Mouse (Mus musculus): ENCODE results near the gene Mroh8. TPM values are rescaled to one million over a fixed set of nuclear protein-coding genes. Genes with fewer than 3 reads are reported as not detected.
"Not testable (repeated sequence)": the region's sequence is repeated elsewhere in the genome, so short reads cannot be mapped to it uniquely, and the experiment has no call there.

The Mroh8 gene
- polyA plus RNA-seq, 1 experiment from 2014 or later, result 0.62 TPM

DNA sequence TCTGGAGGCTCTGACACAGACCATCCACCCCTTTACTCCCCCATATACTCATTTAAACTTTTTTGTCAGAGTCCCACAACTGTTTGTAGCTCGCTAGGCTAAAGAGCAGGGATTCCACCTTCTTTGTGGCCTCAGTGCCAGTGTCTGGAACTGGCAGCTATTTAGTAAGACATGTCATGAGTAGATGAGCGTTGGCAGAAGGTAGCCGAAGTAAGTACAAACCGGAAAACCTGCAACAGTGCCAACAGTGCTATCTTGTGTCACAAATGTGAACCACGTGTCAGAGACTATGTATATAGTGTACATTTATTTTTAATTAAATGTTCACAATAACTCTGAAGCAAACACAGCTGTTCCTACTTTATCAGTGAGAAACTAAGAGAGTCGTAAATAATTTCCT is 15.5 kb downstream of the Mroh8 start:
- no peak overlapping the region for H3K4me3 ChIP-seq
- H3K4me1 ChIP-seq, result no peaks in the 10 kb centered on the region
- H3K9me3 ChIP-seq, result no peaks in the 10 kb centered on the region
- no peak overlapping the region for H3K27ac ChIP-seq
- DNase-seq (ENCODE audit: low spot score), result no peak
- no peaks in the 10 kb centered on the region for H3K27me3 ChIP-seq (ENCODE audit: insufficient read depth, poor library complexity, severe bottlenecking)
- 79% methylated on average over 6 of the region's 6 CpGs for WGBS
- H3K36me3 ChIP-seq, result no peaks in the 10 kb centered on the region

DNA sequence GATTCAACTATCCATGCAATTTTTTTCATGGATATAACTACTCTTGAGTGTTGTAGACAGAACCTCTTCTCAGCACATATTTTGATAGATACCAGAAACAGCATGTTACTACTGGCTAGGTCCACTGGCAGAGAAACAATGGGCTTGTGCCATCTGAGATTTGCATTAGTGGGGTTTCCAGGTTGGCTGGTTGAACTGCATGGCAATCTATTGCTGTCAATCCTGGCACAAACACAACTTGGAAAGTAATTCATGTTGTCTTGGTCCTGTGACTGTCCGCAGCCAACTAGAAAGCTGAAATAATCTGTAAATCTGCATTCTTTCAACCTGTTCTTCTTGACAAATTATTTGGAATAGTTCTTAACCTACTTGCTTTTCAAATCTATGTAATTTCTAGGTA is 16.2 kb downstream of the Mroh8 start:
- Histone ChIP-seq H3K4me3 (no peak overlapping the region), H3K4me1 (no peaks in the 10 kb centered on the region), H3K27me3 (ENCODE audit: insufficient read depth, poor library complexity, severe bottlenecking) (no peaks in the 10 kb centered on the region), H3K9me3 (no peaks in the 10 kb centered on the region), H3K36me3 (no peaks in the 10 kb centered on the region), H3K27ac (no peak overlapping the region)
- WGBS, result 93% methylated on average over 1 of the region's 1 CpGs
- DNase-seq (ENCODE audit: low spot score), result no peak

DNA sequence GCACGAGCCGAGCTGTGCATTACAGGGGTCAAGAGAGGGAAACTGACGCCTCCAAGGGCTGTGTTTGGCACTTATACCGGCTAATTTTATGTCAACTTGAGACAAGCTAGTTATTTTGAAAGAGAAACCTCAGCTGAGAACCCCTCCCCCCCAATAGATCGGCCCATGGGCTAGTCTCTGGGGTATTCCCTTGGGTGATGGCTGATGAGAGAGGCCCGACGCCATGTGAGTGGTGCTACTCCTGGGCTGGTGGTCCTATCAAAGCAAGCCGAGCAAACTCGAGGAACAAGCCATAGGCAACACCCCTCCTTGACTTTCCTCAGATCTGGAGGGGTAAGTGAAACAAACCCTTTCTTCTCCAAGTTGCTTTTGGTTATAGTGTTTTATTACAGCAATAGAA is 16.8 kb downstream of the Mroh8 start:
- Histone ChIP-seq H3K27ac (no peak overlapping the region), H3K4me3 (no peak overlapping the region), H3K4me1 (no peaks in the 10 kb centered on the region), H3K36me3 (no peaks in the 10 kb centered on the region), H3K9me3 (no peaks in the 10 kb centered on the region), H3K27me3 (ENCODE audit: insufficient read depth, poor library complexity, severe bottlenecking) (no peaks in the 10 kb centered on the region)
- DNase-seq (ENCODE audit: low spot score), result no peak
- 69% methylated on average over 9 of the region's 9 CpGs for WGBS

DNA sequence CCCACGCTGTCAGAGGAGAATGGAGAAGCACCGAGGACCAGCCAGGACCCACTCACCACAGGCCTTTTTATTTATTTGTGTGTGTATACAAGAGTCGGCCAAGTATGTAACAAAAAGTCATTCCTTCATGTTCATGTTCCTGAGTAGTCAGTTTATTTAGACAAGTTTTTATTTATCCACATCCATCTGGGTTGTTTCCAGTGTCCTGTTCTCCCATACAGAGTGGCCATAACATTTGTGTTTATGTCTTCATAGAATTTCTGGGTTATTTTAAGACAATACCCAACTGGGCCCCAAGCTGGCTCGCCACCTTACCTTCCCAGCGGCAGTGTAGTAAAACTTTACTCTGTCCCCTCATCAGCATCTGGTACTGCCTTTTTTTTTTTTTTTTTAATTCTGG is 17.4 kb downstream of the Mroh8 start:
- Histone ChIP-seq H3K27me3 (ENCODE audit: insufficient read depth, poor library complexity, severe bottlenecking) (no peaks in the 10 kb centered on the region), H3K9me3 (no peaks in the 10 kb centered on the region), H3K36me3 (no peaks in the 10 kb centered on the region), H3K4me3 (no peak overlapping the region), H3K27ac (no peak overlapping the region), H3K4me1 (no peaks in the 10 kb centered on the region)
- 80% methylated on average over 5 of the region's 5 CpGs for WGBS
- no peak for DNase-seq (ENCODE audit: low spot score)

DNA sequence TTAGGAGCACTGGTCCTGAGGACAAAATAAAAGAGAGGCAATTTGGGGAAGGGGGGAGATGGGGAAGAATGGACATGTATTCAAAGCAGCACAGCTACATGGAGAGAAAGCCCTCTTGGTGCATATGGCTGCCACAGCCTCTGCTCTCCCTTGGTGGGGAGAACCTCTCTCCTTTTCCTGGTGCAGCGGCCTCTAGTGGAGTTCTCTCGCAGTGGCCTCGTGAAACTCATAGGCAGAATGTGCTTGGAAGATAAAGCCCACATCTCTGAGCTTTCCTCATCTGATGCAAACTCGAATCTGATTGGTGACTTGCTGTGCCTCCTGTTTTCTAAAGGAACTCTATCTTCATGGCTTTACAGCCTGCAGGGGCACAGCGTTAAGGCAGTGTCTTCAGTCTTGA is 19.6 kb downstream of the Mroh8 start:
- no peaks in the 10 kb centered on the region for H3K36me3 ChIP-seq
- no peaks in the 10 kb centered on the region for H3K27me3 ChIP-seq (ENCODE audit: insufficient read depth, poor library complexity, severe bottlenecking)
- no peak overlapping the region for H3K4me3 ChIP-seq
- no peaks in the 10 kb centered on the region for H3K9me3 ChIP-seq
- 5% methylated on average over 5 of the region's 5 CpGs for WGBS
- no peak overlapping the region for H3K27ac ChIP-seq
- 0 out of 2 replicates have a peak, but pooled peaks cover 3% of the 10 kb centered on the region for H3K4me1 ChIP-seq
- no peak for DNase-seq (ENCODE audit: low spot score)

DNA sequence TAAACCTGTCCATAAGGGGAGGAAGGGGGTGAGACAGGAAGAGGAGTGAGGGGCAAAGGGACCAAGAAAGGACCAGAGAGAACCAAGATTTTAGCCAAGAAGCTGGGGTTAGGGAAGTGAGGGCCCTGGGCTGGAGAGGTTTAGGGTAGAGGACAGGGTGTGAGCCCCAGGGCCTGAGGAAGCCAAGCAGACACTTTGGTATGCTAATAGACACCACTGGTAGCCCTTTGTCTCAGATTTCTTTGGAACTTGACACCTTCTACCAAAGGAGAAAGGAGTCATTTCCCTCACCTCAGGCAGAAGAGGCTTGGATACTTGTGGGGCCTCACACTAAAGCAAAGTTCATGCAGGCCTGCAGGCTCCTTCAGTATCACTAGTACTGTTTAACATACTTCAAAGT is 31.2 kb downstream of the Mroh8 start:
- no peak for DNase-seq (ENCODE audit: low spot score)
- Histone ChIP-seq H3K9me3 (no peaks in the 10 kb centered on the region), H3K27me3 (ENCODE audit: insufficient read depth, poor library complexity, severe bottlenecking) (no peaks in the 10 kb centered on the region), H3K36me3 (no peaks in the 10 kb centered on the region), H3K4me1 (no peaks in the 10 kb centered on the region), H3K27ac (no peak overlapping the region), H3K4me3 (no peak overlapping the region)

DNA sequence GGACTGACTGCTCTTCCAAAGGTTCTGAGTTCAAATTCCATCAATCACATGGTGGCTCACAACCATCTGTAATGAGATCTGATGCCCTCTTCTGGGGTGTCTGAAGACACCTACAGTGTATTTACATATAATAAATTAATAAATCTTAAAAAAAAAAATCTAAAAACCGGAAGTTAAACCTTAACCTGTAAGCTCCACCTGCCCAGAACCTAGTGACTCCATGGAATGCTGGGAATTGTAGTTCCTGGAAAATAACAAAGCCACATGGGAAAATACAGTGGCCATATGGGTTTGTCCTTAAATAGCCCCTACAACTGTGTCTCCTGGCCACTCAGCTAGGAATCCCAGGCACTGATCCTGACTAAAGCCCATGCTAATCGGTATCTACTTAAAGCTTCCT is 33.7 kb downstream of the Mroh8 start:
- no peak for DNase-seq (ENCODE audit: low spot score)
- Histone ChIP-seq H3K9me3 (no peaks in the 10 kb centered on the region), H3K27me3 (ENCODE audit: insufficient read depth, poor library complexity, severe bottlenecking) (no peaks in the 10 kb centered on the region), H3K4me1 (no peaks in the 10 kb centered on the region), H3K36me3 (no peaks in the 10 kb centered on the region), H3K27ac (no peak overlapping the region), H3K4me3 (no peak overlapping the region)
- WGBS, result 65% methylated on average over 2 of the region's 2 CpGs

DNA sequence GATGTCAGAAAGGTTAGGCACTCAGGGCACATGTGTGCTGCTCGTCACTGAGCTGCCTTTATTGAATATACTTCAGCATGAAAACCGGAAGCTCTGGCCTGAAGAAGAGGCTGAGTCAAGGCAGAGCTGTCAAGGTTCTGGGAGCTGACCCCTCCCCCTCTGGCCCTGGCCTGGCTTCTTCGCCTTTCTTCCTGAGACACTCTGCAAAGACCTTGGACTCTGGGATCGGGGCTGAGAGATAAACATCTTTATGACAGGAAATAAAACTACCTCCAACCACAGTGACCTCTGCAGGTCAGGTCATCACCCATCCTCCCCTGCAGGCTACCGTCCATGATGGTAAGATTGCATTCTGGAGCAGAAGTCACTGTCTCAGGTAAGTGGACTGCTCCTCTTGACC is 34.3 kb downstream of the Mroh8 start:
- H3K36me3 ChIP-seq, result no peaks in the 10 kb centered on the region
- no peak overlapping the region for H3K27ac ChIP-seq
- H3K9me3 ChIP-seq, result no peaks in the 10 kb centered on the region
- 57% methylated on average over 5 of the region's 5 CpGs for WGBS
- H3K4me3 ChIP-seq, result no peak overlapping the region
- DNase-seq (ENCODE audit: low spot score), result no peak
- H3K27me3 ChIP-seq (ENCODE audit: insufficient read depth, poor library complexity, severe bottlenecking), result no peaks in the 10 kb centered on the region
- no peaks in the 10 kb centered on the region for H3K4me1 ChIP-seq

DNA sequence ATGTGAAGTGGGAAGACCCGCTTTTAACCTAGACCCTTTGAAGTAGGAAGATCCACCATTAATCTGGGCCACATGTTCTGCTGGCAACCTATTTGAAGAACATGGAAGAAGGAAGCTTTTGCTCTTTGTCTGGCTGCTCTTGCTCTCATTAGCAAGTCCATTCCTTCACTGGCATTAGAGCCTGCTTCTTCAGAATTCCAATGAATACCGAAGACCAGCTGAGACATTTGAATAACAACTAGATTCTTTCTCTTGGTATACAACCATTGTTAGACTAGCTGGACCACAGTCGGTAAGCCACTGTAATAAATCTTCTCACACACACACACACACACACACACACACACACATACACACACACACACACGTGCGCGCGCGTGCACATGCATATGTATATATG is 43.4 kb downstream of the Mroh8 start:
- Histone ChIP-seq H3K27me3 (ENCODE audit: insufficient read depth, poor library complexity, severe bottlenecking) (0 out of 2 replicates have a peak, but pooled peaks cover 7% of the 10 kb centered on the region), H3K9me3 (no peaks in the 10 kb centered on the region), H3K4me1 (no peaks in the 10 kb centered on the region), H3K36me3 (no peaks in the 10 kb centered on the region), H3K27ac (no peak overlapping the region), H3K4me3 (no peak overlapping the region)
- no peak for DNase-seq (ENCODE audit: low spot score)
- WGBS, result 92% methylated on average over 8 of the region's 8 CpGs

DNA sequence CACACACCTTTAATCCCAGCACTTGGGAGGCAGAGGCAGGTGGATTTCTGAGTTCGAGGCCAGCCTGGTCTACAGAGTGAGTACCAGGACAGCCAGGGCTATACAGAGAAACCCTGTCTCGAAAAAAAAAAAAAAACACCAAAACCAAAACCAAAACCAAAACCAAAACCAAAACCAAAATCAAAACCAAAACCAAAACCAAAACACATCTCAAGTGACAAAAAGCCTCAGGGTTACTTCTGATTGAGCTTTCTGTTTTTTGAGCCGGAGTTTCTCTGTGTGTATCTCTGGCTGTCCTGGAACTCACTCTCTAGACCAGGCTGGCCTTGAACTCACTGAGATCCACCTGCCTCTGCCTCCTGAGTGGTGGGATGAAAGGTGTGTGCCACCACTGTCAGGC is 57.4 kb downstream of the Mroh8 start:
- H3K4me3 ChIP-seq; H3K4me1 ChIP-seq; H3K9me3 ChIP-seq; H3K27me3 ChIP-seq (ENCODE audit: insufficient read depth, poor library complexity, severe bottlenecking); H3K27ac ChIP-seq; H3K36me3 ChIP-seq: not testable (repeated sequence)
- DNase-seq (ENCODE audit: low spot score), result peak; percentile 5
- 93% methylated on average over 3 of the region's 3 CpGs for WGBS

DNA sequence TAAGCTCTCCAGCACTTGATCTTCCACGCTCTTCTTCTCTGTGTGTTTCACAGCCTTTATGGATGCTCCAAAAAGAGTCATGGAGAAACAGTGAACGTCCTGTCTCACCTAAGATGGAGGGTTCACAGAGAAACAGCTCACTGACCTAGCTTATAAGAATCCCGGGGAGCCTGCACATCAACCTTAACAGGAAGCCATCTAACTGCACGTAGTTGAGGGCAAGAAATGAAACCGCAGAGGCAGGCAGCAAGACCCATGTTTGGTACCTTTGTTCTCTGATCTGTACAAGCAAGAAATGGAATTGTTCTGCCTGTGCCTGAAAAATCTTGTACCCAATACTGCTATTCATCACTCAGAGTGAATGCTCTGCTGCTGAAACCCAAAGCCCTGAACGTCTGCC is 59.2 kb downstream of the Mroh8 start:
- Histone ChIP-seq H3K27ac (no peak overlapping the region), H3K27me3 (ENCODE audit: insufficient read depth, poor library complexity, severe bottlenecking) (no peaks in the 10 kb centered on the region), H3K4me3 (no peak overlapping the region), H3K4me1 (no peaks in the 10 kb centered on the region), H3K36me3 (no peaks in the 10 kb centered on the region), H3K9me3 (no peaks in the 10 kb centered on the region)
- WGBS, result 72% methylated on average over 6 of the region's 6 CpGs
- DNase-seq (ENCODE audit: low spot score), result peak; percentile 57

DNA sequence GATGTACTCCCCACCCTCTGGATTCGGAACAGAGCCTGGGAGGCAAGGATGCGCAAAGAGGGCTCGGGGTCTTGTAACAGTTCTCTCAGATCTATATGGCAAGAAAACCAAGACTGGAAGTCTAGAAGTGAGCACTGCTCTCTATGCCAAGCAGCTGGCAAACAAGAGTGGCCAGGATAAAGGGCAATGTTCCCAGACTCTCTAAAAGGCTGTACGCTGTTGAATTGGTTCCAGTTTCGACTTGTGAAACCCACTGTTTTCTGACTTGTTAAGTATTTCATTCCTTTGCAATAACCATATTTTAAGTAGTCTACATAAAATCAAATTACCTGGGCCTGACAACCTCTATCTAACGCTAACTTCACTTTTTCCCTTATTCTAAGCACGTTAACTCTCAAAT is 67.6 kb downstream of the Mroh8 start:
- H3K4me3 ChIP-seq, result no peak overlapping the region
- 88% methylated on average over 7 of the region's 7 CpGs for WGBS
- no peaks in the 10 kb centered on the region for H3K9me3 ChIP-seq
- no peak overlapping the region for H3K27ac ChIP-seq
- no peaks in the 10 kb centered on the region for H3K36me3 ChIP-seq
- peak; percentile 9 for DNase-seq (ENCODE audit: low spot score)
- no peaks in the 10 kb centered on the region for H3K4me1 ChIP-seq
- no peaks in the 10 kb centered on the region for H3K27me3 ChIP-seq (ENCODE audit: insufficient read depth, poor library complexity, severe bottlenecking)

DNA sequence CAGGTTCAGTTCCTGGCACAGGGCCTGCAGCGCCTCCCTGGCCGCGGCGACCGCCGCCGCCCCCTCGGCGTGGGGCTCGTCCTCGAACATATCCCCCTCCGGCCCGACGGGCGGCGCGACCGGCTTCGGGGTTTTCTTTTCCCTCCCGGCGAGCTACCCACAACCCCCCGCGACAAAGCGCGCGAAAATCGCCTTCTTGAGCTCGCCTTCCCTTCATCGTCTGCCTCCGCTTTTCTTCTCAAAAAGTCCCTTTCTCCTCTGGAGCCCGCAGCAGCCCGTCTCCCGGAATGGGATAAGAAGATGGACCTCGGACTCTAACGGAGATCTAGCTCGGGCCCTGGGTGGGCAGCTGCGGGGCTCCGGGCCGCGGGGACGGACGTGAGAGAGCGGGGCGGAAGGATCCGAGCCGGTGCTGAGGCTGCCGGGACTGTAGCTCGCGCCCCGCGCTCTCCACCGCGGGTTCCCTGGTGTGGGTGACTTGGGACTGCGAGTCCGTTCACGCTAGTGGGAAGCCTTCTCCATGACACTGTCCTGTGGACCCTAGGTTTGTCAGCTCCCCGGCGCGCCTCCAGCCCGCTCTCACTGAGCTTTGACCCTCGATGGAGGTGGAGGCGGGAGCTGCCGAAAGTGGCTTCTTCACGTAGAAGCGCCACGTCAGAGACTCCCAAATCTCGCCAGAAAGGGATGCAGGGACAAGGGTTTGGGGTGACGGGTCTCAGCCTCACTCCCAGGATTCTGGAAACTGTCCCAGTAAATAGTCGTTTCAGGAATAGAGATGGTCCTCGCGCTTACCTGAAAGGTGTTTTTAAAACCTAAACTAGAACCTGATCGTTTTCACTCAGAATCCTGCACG is 74.8 kb downstream of the Mroh8 start, which contains the start of gene Rbl1:
Gene Rbl1 (minus strand): TSS at position 169 of the 853 bp plus-strand sequence.
- Histone ChIP-seq H3K9me3 (no peaks in the 10 kb centered on the region), H3K27me3 (ENCODE audit: insufficient read depth, poor library complexity, severe bottlenecking) (no peaks in the 10 kb centered on the region), H3K4me1 (no peaks in the 10 kb centered on the region; the same call in 1 of the 2 replicates), H3K27ac (peak within 1 kb of the TSS; percentile 99), H3K4me3 (peak within 1 kb of the TSS; percentile 76), H3K36me3 (peaks cover 15% of the 10 kb centered on the region)
- 1% methylated on average over 73 of the region's 73 CpGs for WGBS
- DNase-seq (ENCODE audit: low spot score), result peak; percentile 95
